Mouse (Mus musculus): ENCODE measurements around the gene Unc119b.
"Not testable (repeated sequence)": the region's sequence is repeated elsewhere in the genome, so short reads cannot be mapped to it uniquely, and the experiment has no call there.

The Unc119b gene

GRCm38 (mm10) chr5:115129328-115129727 lies 5.4 kb downstream of the Unc119b start:
- DNase-seq, result no peak

DNA sequence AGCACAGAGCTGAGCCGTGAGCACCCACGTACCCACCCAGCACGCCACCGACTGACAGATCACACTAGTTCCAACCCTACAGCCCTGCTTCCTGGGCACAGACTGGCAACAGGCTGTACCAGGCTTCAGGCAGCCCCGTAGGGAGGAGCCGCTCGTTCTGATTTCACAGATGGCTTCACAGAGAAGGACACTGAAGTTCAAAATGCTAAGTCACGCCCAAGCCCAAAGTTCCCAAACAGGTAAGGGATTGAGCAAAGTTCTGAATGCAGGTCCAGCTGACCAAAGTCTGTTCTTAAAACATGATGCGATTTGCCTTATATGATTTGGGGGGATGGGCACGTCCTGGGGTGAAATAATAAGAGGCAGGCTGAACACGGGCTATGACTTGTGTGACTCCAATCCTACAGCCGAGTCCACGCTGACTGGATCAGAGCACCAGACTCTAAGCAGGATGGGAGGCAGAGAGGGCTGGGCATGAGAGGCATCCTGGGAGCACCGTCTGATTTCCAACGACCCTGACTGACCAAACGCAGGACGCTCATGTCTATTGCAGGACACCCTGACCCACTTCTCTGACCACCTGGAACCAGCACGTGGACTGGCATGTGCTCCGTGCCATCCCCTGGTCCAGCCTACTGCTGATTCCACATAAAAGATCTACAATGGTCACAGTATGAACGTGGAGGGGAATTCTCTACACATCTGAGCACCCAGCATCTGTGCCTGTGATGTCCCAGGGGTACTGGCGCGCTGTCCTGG lies 7.2 kb downstream of the Unc119b start:
- DNase-seq, result peak; percentile 91

DNA sequence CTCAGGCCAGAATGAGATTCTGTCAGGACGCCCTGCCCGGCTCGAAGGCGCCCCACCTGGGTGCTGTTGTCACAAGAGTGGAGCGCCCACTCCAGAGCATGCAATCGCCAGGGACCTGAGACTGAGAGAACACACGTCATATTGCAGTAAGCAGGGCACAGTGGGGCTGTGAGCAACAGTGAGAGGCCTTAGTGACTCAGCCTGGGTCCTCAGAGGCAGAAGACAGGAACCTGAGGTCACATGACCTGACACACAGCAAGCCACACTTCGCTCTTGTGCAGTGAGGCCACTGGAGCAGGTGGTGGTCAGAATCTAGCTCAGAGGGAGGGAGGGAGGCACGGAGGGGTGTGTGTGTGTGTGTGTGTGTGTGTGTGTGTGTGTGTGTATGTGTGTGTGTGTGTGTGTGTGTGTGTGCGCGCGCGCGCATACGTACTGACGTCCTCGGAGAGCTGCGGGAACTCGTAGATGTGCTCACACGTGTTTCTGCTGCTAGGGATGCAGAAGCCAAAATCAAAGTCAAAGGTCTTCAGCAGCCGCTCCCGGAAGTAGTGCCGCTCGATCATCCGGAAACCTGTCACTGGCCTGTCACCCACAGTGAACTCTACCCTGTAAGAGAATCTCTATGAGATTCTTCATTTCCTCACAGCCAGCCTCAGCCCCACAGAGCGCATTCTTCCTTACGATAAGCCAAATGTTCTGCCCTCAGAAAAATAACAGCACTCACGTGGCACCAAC lies 8.0 kb downstream of the Unc119b start:
- peak; percentile 61 for DNase-seq

GRCm38 (mm10) chr5:115125211-115125871 lies 9.4 kb downstream of the Unc119b start:
- DNase-seq, result peak; percentile 91

GRCm38 (mm10) chr5:115124690-115125089 lies 10.1 kb downstream of the Unc119b start:
- no peak for DNase-seq

DNA sequence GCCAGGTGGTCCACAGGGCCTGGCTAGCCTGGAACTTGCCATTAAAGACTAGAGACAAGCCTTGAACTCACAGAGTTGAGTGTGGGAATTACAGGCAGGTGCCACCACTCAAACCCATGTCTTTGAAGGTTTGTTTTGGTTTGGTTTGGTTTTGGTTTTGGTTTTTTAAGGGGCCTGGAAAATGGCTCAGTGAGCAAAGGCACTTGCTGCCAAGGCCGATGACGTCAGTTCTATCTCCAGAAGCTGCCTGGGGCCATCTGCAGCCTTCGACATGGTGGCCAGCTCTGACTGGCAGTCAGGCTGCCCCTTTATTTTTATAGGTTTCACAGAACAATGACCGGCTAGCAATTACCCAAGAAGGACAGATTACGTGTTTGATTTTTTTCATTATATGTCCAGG lies 13.8 kb downstream of the Unc119b start:
- no peak for DNase-seq

- peak; percentile 95 for DNase-seq
Measured at GRCm38 (mm10) chr5:115118961-115119570, 15.7 kb downstream of the Unc119b start, which contains the start of gene Acads. Acads (minus strand) TSS chr5:115119346.

DNA sequence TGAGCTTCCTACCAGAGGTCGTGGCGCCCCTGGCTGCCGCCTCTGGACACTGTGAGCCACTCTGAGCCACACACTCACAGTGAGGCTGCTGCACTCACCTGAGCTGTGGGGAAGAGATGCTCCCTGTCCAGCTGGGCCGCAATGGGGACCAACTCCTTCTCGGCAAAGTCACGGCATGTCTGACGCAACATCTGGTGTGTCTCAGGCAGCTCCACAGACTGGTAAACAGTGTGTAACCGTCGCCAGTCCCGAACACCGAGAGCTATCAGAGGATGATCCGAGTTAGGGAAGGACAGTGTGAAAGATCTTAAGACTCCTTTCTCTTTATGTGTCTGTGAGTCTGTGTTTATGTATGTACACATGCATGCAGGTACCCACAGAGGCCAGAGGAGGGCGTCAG lies 17.3 kb downstream of the Unc119b start:
- DNase-seq, result no peak

DNA sequence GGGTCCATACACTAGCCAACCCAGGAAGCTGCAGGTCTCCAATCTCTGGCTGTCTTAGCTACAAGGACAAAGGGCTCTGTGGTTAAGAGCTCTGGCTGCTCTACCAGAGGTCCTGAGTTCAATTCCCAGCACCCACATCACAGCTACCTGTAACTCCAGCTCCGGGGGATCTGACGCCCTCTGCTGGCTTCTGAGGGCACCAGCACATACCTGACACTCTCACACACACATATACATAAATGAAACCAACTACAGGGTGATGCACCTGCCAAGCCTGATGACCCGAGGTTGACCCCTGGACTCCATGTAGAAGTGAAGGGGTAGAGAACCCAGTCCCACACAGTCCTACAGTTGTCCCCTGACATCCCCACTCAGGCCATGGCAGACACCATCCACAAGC lies 18.3 kb downstream of the Unc119b start:
- no peak for DNase-seq

DNA sequence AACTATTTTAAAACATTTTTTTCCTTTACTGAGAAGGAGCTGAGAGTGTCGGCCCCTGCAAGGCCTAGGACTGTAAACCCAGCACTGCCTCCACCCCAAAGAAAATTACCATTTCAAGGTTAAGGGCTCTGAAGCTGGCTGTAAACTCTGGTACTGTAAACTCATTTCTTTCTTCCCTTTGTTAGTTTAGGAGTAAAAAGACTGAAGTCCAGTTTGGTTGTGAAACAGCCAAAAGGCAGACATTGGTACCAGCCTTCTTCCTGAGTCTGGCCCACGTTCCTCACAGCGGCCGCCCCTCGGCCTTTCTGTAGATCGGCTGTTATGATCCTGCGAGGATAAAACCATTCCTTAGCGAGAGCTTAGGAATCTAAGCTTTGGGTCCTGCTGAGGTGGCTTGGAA lies 20.3 kb downstream of the Unc119b start:
- no peak for DNase-seq

- DNase-seq, result no peak
Measured at GRCm38 (mm10) chr5:115113244-115113643, 21.5 kb downstream of the Unc119b start.

- no peak for DNase-seq
Measured at GRCm38 (mm10) chr5:115111156-115111555, 23.6 kb downstream of the Unc119b start.

GRCm38 (mm10) chr5:115103253-115103652 lies 31.5 kb downstream of the Unc119b start:
- not testable (repeated sequence) for DNase-seq

- no peak for DNase-seq
Measured at GRCm38 (mm10) chr5:115102231-115102630, 32.5 kb downstream of the Unc119b start.

DNA sequence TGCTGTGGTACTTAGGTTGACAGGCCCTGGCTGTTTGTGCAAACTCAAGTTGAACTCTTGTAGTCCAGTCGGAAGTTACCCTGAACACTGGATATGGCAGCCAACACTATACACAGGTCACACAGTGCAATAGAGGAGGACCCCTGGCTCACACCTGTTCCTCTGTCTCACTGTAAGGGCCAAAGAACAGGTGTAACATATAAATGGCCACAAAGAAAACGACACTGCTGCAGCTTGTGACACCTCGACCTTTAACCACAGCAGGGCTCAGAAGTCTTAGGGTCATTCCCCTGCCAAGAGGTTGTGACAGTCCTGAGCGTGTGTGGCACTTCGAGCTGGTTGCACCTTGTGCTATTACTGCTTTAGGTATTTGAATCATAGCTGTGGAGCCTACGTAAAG lies 34.3 kb downstream of the Unc119b start:
- no peak for DNase-seq

DNA sequence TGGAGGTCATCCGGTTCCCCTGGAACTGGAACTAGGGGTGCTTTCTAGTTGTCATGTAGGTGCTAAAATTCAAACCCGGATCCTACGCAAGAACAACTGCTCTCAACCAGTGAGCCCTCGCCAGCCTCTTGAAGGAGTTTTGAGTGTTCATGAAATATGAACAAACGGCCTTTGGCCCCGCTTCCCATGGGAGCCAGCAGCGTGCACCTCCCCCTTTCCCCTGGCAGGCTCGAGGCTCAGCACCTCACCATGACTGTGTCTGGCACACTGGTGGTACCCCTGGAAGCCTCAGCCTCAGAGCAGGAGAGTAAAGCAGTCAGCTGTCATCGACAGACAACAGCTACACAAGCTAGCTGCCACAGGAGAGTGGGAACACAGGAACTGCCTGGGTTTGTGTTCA lies 34.8 kb downstream of the Unc119b start:
- no peak for DNase-seq

DNA sequence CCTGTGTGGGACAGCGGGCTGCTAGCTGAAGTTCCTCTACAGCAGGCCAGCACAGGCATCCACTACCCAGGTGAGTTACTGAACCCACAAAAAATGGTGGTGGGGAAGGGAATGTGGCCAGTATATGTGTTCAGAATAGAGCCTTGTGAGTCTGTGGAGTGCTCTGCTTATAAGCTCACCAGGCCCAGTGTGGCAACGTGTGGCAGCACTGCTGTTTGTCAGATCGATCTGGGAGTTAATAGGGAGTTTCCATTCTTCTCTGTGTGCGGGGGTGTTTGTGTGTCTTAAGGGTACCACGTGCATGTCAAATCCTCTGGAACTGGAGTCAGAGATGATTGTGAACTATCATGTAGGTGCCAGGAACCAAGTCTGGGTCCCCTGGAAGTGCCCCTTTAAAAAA lies 35.2 kb downstream of the Unc119b start:
- no peak for DNase-seq

- DNase-seq, result no peak
Measured at GRCm38 (mm10) chr5:115098195-115098594, 36.6 kb downstream of the Unc119b start, which contains the start of gene Gm10401. Gm10401 (minus strand) TSS chr5:115098295.

DNA sequence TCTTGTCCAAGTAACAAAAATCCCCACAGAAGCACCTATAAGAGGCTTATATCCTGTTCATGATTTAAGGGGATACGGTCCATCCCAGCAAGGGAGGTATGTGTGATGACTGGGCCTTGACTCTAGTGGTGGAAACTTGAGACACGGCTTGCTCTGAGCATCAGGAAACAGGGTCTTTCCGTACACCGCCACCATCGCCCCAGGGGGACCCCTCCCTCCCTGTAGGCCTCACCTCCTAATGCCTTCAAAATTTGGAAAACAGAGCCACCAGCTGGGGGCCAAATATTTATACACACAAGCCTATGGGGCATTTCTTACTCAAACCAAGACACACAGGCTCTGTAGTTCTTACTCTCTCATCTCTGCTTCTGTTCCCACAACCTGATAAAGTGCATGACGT lies 43.0 kb downstream of the Unc119b start:
- DNase-seq, result no peak

DNA sequence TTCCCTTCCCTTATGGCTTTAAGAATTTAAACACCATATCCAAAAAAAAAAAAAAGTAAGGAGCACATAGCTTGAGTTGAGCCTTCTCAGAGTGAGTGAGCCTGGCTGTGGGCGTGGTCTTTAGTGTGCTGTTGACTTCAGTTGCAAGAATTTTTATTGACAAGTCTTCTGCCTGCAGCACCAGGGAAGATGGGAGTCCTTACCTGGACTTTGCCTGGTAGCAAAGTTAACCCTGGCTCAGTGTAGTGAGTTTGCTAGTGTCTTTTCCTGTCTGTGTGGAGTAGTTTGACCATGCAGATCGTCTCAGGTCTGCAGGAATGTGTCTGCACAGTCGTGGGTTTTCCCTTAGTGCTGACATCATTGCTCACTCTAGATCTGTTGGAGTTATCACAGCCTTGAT lies 43.8 kb downstream of the Unc119b start:
- no peak for DNase-seq

- DNase-seq, result no peak
Measured at GRCm38 (mm10) chr5:115089592-115090268, 45.0 kb downstream of the Unc119b start.

DNA sequence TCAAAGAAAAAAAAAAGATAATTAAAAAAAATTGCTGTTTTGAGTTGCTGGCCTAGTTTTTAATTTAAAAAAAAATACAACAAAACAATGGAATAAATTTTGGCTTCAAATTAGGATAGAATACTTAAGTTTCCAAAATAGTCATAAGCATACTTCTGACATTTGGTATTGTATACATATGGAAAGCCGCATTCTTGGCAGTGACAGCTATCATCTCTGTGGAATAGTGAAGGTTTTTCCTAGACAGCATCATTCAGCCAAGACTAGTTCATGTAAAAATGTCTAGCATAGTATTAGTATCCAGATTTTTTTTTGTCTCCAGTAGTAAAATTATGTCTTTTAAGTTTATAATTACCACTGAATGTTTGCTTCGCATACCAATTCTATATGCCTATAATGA lies 49.1 kb downstream of the Unc119b start:
- no peak for DNase-seq

GRCm38 (mm10) chr5:115083492-115083891 lies 51.3 kb downstream of the Unc119b start:
- DNase-seq, result no peak

Data from kidney, adult 9 months (tissue).